Mouse (Mus musculus): ENCODE measurements around the gene B4gat1.

The B4gat1 gene

DNA sequence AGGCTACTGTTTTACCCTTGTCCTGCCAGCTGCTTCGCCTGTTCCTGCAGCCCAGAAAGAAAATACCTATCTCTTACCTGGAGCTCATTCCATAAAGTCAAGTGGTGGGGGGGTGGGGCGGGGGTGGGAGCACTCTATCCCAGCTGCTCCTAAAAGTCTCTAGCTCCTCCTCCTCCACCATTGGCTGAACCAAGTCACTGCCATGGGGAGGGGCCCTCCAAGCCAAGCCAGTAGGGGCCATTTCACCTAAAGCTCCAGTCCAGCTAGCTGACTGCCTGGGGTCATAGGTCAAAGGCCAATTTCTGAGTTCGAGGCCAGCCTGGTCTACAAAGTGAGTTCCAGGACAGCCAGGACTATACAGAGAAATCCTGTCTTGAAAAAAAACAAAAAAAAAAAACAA is 5.9 kb upstream of the B4gat1 start:
- no peak for DNase-seq (ENCODE audit: low read depth, low spot score)

- no peak for DNase-seq (ENCODE audit: low read depth, low spot score)
These were observed 2.0 kb upstream of the B4gat1 start for GRCm38 (mm10) chr19:5036577-5036976.

DNA sequence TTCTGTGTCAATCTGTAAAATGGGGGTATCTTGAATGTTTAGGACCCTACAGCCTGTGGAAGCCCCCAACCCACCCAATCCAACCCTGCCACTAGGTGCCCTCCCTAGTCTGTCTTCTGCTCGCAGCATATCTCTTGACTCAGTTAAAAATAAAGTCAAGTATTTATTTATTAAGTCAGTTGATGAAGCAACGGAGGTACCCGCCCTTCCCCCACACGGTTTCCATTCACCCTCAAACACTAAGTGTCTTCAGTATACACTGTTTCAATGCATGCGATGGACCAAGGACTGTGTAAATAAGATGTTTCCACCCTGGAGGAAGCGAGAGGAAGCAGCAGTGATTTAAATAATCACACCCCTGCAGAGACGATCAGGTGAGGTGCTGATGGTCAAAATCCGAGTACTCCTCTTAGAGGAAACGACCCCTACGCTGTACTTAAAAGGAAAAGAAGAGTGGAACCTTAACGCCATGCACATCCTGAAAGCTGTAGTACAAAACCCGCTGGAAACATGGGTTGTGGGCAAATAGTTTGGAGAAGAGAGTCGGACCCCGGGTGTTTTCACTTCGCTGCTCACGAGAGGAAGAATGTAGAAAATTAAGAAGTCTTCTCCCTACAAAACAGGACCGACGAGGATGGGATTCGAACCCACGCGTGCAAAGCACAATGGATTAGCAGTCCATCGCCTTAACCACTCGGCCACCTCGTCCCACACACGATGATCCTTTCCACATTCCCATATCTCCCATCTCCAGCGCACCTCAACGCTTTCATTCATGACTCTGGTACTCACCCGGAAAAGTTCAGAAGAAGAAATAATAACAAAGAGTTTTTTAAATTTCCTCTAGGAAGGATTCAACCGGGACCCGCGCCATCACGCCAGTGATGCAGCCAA is 701 bp upstream of the B4gat1 start:
- peak; percentile 79 for DNase-seq (ENCODE audit: low read depth, low spot score)

- DNase-seq (ENCODE audit: low read depth, low spot score): no peak
These were observed 882 bp downstream of the B4gat1 start for GRCm38 (mm10) chr19:5039301-5040114.

DNA sequence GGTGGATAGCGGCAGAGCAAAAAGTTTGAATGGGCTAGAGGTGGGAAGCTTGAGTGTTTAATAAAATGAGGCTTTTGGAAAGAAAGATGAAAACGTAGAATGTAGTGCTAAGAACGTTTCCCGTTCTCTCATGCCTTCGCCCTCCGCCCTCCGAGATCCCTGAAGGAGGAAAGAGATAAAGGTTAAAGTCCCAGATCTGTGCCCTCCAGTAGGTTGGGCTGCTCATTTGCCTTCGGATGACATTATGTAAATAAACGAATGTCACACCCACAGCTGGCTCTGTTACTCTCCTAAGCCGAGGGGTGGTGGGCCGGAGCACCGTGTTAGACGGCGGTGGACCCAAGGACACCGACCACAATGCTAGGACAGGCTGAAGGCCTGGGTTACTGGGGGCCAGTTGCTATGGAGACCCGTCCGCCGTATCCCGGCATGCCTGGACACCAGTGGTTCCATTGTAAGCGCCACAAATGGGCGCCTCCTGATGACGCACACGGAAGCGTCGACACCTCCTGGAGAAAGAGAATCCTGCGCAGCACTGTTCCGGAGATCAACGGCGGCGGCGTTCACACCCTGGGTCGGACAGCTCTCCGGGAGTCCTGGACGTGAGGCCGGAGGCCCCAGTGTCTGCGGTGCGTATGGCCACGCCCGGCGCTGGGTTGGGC is 2.4 kb downstream of the B4gat1 start, which contains the start of gene Brms1:
Gene Brms1 (plus strand): TSS at position 493 of the 662 bp plus-strand sequence.
- peak; percentile 94 for DNase-seq (ENCODE audit: low read depth, low spot score)

DNA sequence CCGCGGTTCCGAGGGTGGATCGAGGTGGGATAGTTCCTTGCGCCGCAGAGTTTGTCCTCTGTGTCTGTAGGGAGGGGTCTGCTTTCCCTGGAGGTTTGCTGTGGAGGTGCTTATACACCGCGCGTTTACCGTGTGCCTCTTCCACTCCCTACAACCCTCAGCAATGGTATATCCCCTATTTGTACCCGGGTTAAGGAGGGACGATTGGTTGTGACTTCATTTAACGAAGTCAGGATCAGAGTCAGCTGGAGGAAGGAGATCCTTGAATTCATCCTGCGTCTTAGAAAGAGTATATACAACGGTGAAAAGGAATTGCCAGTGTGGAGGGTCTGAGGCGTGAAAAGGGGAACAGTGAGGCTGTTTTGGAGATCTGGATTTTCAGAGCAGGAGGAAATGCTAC is 3.0 kb downstream of the B4gat1 start:
- no peak for DNase-seq (ENCODE audit: low read depth, low spot score)

GRCm38 (mm10) chr19:5045531-5045930 is 6.9 kb downstream of the B4gat1 start:
- DNase-seq (ENCODE audit: low read depth, low spot score): no peak

GRCm38 (mm10) chr19:5048138-5049056 is 9.8 kb downstream of the B4gat1 start:
- no peak for DNase-seq (ENCODE audit: low read depth, low spot score)

- DNase-seq (ENCODE audit: low read depth, low spot score): no peak
These were observed 10.7 kb downstream of the B4gat1 start for GRCm38 (mm10) chr19:5049325-5049724.

DNA sequence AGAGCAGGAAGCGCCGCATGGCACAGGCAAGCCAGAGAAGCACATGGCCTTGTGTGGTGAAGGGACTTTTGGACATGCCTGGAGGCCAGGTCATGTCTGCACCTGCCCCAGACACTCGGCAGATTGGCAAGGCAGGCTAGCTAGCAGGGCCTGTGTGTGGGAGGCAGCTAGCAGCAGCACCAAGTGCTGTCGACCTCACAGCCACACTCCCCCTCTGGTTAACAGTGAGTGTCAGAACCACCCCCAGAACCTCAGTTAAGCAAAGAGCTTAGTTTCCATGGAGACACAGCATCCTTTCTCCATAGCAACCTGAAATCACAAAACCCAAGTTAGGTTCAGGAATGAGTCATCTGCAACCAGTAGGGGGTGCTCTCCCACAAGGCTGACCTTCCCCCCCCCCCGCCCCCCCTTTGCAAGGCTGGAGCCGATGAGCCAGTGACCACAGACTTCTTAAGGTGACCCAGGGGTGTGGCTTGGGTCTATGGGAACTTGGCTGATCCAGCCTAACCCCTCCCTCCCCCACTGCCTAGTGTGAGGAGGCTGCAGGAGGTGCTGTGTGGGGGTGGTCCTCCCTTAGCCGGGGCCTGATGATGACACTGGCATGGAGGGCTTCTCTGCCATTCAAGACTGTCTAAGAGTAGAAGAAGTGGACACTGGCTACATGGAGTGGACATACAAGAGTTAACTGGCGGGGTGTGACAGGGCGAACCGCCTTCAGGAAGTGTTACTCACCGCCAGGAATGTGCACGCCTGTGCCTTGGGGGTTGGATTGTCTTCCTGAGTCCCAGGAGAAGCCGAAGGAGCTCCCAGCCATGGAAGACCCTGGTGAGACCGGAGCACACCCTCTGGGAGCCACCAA is 11.7 kb downstream of the B4gat1 start, which contains the start of gene Rin1:
Gene Rin1 (plus strand): TSS at position 435 of the 859 bp plus-strand sequence.
- DNase-seq (ENCODE audit: low read depth, low spot score): peak; percentile 23

DNA sequence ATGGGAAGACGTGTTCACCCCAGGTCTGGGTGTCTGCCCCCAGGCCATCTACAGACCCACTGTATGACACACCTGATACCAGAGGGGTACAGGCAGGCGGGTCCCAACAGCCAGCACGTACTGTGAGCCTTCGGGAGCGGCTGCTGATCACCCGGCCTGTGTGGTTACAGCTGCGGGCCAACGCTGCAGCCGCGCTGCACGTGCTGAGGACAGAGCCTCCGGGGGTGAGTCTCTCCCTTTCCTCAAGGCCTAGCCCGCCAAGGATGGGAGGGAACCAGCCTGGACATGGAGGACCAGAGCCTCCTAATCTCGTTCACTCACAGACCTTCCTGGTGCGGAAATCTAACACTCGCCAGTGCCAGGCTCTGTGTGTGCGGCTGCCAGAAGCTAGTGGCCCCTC is 12.4 kb downstream of the B4gat1 start:
- no peak for DNase-seq (ENCODE audit: low read depth, low spot score)

DNA sequence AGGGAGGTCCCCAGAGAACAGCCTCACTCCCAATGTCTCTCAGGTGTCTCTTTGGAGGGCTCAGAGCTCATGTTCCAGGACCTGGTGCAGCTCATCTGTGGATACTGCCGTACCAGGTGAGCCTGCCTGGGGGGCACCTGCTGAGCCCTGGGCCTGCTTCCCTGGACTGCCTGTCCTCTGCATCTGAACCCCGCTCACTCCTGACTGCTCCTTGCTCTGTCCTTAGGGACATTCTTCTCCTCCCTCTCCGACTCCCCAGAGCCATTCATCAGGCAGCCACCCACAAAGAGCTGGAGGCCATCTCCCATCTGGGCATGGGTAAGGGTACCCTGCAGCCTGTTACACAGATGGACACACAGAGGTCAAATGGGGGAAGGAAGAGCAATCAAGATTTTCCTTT is 12.9 kb downstream of the B4gat1 start:
- DNase-seq (ENCODE audit: low read depth, low spot score): no peak

DNA sequence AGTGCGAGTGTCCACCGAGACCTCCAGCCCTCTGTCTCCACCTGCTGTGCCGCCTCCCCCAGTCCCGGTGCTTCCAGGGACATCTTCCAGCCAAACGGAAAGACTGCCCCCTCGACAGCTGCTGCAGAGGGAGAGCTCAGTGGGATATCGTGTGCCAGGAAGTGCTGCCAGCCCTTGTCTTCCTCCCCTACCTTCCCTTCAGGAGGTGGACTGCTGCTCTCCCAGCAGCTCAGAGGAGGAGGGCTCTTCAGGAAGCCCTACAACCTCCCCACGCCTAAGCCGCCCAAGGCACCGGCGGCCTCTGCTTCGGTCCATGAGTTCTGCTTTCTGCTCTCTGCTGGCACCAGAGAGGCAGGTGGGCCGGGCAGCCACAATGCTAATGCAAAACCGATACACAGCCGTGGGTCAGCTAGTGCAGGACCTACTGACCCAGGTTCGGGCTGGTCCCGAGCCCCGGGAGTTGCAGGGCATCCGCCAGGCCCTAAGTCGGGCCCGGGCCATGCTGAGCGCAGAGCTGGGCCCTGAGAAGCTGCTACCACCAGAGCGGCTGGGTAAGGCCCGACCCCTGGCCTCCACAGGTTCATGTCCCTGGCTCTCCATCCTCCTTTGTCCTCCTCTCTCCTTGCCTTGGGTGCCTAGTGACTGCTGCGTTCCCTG is 13.7 kb downstream of the B4gat1 start:
- no peak for DNase-seq (ENCODE audit: low read depth, low spot score)

DNA sequence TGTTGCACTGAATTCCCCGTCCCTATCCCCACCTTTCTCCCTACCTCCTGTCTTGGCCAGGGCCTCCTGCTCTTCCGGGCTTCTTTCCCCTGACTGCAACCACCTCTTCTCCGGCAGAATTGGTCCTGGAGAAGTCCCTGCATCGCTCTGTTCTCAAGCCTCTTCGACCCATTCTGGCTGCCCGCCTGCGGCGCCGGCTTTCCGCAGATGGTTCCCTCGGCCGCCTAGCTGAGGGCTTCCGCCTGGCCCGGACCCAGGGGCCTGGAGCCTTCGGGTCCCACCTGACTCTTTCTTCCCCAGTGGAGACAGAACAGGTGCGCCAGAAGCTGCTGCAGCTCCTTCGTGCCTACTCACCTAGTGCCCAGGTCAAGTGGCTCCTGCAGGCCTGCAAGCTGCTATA is 14.2 kb downstream of the B4gat1 start:
- DNase-seq (ENCODE audit: low read depth, low spot score): no peak

- peak; percentile 75 for DNase-seq (ENCODE audit: low read depth, low spot score)
These were observed 15.3 kb downstream of the B4gat1 start for GRCm38 (mm10) chr19:5053909-5054308.

DNA sequence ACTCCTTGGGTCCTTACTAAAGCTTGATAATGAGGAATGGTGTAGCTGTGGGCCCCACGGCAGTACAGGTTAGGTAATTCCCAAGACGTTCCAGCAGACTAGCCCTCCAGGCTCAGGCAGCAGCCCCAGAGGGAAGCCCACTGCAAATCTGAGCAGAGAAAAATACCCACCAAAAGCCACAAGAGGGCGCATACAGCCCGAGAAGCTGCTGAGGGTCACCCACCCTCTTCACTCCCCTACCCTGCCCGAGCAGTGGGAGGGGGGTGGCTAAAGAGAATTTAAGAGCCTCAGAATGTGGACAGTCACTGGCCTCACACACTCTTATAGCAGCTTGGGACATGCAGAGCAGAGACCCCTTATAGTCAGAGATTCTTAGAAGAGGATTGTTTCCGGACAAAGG is 17.6 kb downstream of the B4gat1 start:
- DNase-seq (ENCODE audit: low read depth, low spot score): peak; percentile 48

- no peak for DNase-seq (ENCODE audit: low read depth, low spot score)
These were observed 19.5 kb downstream of the B4gat1 start for GRCm38 (mm10) chr19:5057876-5058775.
